Mouse (Mus musculus) intestine, embryonic 15.5 days (tissue): ENCODE data around the gene Zfp655. TPM values are rescaled to one million over a fixed set of nuclear protein-coding genes. Genes with fewer than 3 reads are reported as not detected.
"Not testable (repeated sequence)": the region's sequence is repeated elsewhere in the genome, so short reads cannot be mapped to it uniquely, and the experiment has no call there.

Source experiments
- ATAC-seq: fragments of 200-750 bp; cut with Nextera tagmentation; 2 replicates; pipeline ENCODE4 v1.8.0; 2017; ENCODE audit warnings: moderate TSS enrichment, moderate library complexity
- H3K27ac ChIP-seq: fragments of 300-500 bp; sonication (generic); 2 replicates; pipeline ENCODE4 v1.5.1; 2015; ENCODE audit warnings: mild to moderate bottlenecking, inconsistent platforms
- H3K27me3 ChIP-seq: fragments of 300-500 bp; sonication (generic); replicated peaks from 2 replicates; pipeline ENCODE4 v1.6.1; 2015; ENCODE audit warnings: inconsistent platforms
- H3K36me3 ChIP-seq: fragments of 300-500 bp; sonication (generic); 2 replicates; pipeline ENCODE4 v1.6.1; 2015; ENCODE audit warnings: inconsistent platforms
- H3K4me1 ChIP-seq: fragments of 300-500 bp; sonication (generic); replicated peaks from 2 replicates; pipeline ENCODE4 v1.6.1; 2015; ENCODE audit warnings: inconsistent platforms
- H3K4me2 ChIP-seq: fragments of 300-500 bp; sonication (generic); replicated peaks from 2 replicates; pipeline ENCODE4 v1.6.1; 2015; ENCODE audit warnings: mild to moderate bottlenecking, inconsistent platforms
- H3K4me3 ChIP-seq: fragments of 300-500 bp; sonication (generic); replicated peaks from 2 replicates; pipeline ENCODE4 v1.5.1; 2015; ENCODE audit warnings: inconsistent platforms
- H3K9ac ChIP-seq: fragments of 300-500 bp; sonication (generic); 2 replicates; pipeline ENCODE4 v1.6.1; 2015; ENCODE audit warnings: inconsistent platforms
- H3K9me3 ChIP-seq: fragments of 300-500 bp; sonication (generic); 2 replicates; pipeline ENCODE4 v1.6.1; 2016; ENCODE audit warnings: inconsistent platforms
- WGBS: fragments of 180-500 bp; shearing (Covaris S2); methylation state at CpG from one replicate; pipeline ENCODE4 v1.1.7; 2015; 5-methylcytosine and 5-hydroxymethylcytosine counted together
- polyA plus RNA-seq: library from polyadenylated mRNA; unstranded; fragments of >200 nt; fragmentation: Nextera tagmentation; extraction: Ambion mirVana; gene quantifications from 2 replicates; pipeline ENCODE4 v1.2.1, GENCODE M21; 2015

Zfp655 gene
- polyA plus RNA-seq, 1 experiment from 2014 or later: 38.6 TPM

GRCm38 (mm10) chr5:145207385-145207784 is 24.1 kb upstream of the Zfp655 start:
- no peak overlapping the region for H3K9ac ChIP-seq
- H3K9me3 ChIP-seq: no peaks in the 10 kb centered on the region
- no peak overlapping the region for H3K4me2 ChIP-seq
- no peak overlapping the region for H3K27ac ChIP-seq
- H3K4me3 ChIP-seq: no peak overlapping the region
- no peak for ATAC-seq
- peaks cover 10% of the 10 kb centered on the region for H3K4me1 ChIP-seq
- H3K36me3 ChIP-seq: peaks cover 2% of the 10 kb centered on the region; the same call in 1 of the 2 replicates
- 96% methylated on average over 6 of the region's 6 CpGs for WGBS
- H3K27me3 ChIP-seq: no peaks in the 10 kb centered on the region

- no peaks in the 10 kb centered on the region for H3K27me3 ChIP-seq
- no peak overlapping the region for H3K27ac ChIP-seq
- H3K4me1 ChIP-seq: peaks cover 10% of the 10 kb centered on the region
- peaks cover 2% of the 10 kb centered on the region; the same call in 1 of the 2 replicates for H3K36me3 ChIP-seq
- ATAC-seq: no peak
- no peak overlapping the region for H3K4me2 ChIP-seq
- no peak overlapping the region for H3K9ac ChIP-seq
- no peaks in the 10 kb centered on the region for H3K9me3 ChIP-seq
- no peak overlapping the region for H3K4me3 ChIP-seq
- WGBS: 87% methylated on average over 6 of the region's 6 CpGs
Observed at GRCm38 (mm10) chr5:145207954-145208353, 23.6 kb upstream of the Zfp655 start.

- H3K36me3 ChIP-seq, ATAC-seq, H3K4me2 ChIP-seq, H3K4me3 ChIP-seq, H3K27ac ChIP-seq, H3K27me3 ChIP-seq, H3K9ac ChIP-seq, H3K9me3 ChIP-seq: not testable (repeated sequence)
- peaks cover 10% of the 10 kb centered on the region for H3K4me1 ChIP-seq
- 45% methylated on average over 11 of the region's 11 CpGs for WGBS
Observed at GRCm38 (mm10) chr5:145208391-145208790, 23.1 kb upstream of the Zfp655 start.

- no peaks in the 10 kb centered on the region for H3K9me3 ChIP-seq
- H3K4me3 ChIP-seq: no peak overlapping the region
- H3K27ac ChIP-seq: no peak overlapping the region
- WGBS: 91% methylated on average over 4 of the region's 4 CpGs
- H3K4me2 ChIP-seq: no peak overlapping the region
- H3K4me1 ChIP-seq: no peaks in the 10 kb centered on the region
- H3K27me3 ChIP-seq: no peaks in the 10 kb centered on the region
- H3K36me3 ChIP-seq: peaks cover 2% of the 10 kb centered on the region; the same call in 1 of the 2 replicates
- ATAC-seq: no peak
- no peak overlapping the region for H3K9ac ChIP-seq
Observed at GRCm38 (mm10) chr5:145211340-145211739, 20.2 kb upstream of the Zfp655 start.

- H3K27me3 ChIP-seq: no peaks in the 10 kb centered on the region
- H3K4me3 ChIP-seq: no peak overlapping the region
- H3K4me1 ChIP-seq: no peaks in the 10 kb centered on the region
- H3K9ac ChIP-seq: no peak overlapping the region
- no peak overlapping the region for H3K27ac ChIP-seq
- no peak for ATAC-seq
- 86% methylated on average over 4 of the region's 4 CpGs for WGBS
- H3K4me2 ChIP-seq: no peak overlapping the region
- peaks cover 2% of the 10 kb centered on the region; the same call in 1 of the 2 replicates for H3K36me3 ChIP-seq
- H3K9me3 ChIP-seq: no peaks in the 10 kb centered on the region
Observed at GRCm38 (mm10) chr5:145212216-145212615, 19.3 kb upstream of the Zfp655 start.

- no peak overlapping the region for H3K4me3 ChIP-seq
- WGBS: 87% methylated on average over 3 of the region's 3 CpGs
- no peaks in the 10 kb centered on the region for H3K9me3 ChIP-seq
- H3K36me3 ChIP-seq: peaks cover under 1% of the 10 kb centered on the region; the same call in 1 of the 2 replicates
- no peaks in the 10 kb centered on the region for H3K27me3 ChIP-seq
- ATAC-seq: no peak
- H3K4me1 ChIP-seq: no peaks in the 10 kb centered on the region
- no peak overlapping the region for H3K4me2 ChIP-seq
- no peak overlapping the region for H3K9ac ChIP-seq
- no peak overlapping the region for H3K27ac ChIP-seq
Observed at GRCm38 (mm10) chr5:145213505-145213904, 18.0 kb upstream of the Zfp655 start.

- 78% methylated on average over 4 of the region's 4 CpGs for WGBS
Observed at GRCm38 (mm10) chr5:145214679-145215078, 16.8 kb upstream of the Zfp655 start.

GRCm38 (mm10) chr5:145217746-145218145 is 13.8 kb upstream of the Zfp655 start:
- Histone ChIP-seq H3K27ac (no peak overlapping the region), H3K9me3 (no peaks in the 10 kb centered on the region), H3K4me3 (no peak overlapping the region), H3K36me3 (peaks cover 20% of the 10 kb centered on the region), H3K4me2 (no peak overlapping the region; the same call in 1 of the 2 replicates), H3K9ac (no peak overlapping the region), H3K27me3 (no peaks in the 10 kb centered on the region), H3K4me1 (no peaks in the 10 kb centered on the region)
- peak; percentile 89 for ATAC-seq
- 68% methylated on average over 6 of the region's 6 CpGs for WGBS

More at GRCm38 (mm10) chr5:145214679-145215078, 16.8 kb upstream of the Zfp655 start:
- no peak overlapping the region for H3K27ac ChIP-seq
- H3K4me2 ChIP-seq: no peak overlapping the region
- no peak overlapping the region for H3K4me3 ChIP-seq
- H3K27me3 ChIP-seq: no peaks in the 10 kb centered on the region
- peaks cover 8% of the 10 kb centered on the region for H3K36me3 ChIP-seq
- no peaks in the 10 kb centered on the region for H3K4me1 ChIP-seq
- no peak for ATAC-seq
- no peaks in the 10 kb centered on the region for H3K9me3 ChIP-seq
- no peak overlapping the region for H3K9ac ChIP-seq

GRCm38 (mm10) chr5:145218206-145218605 is 13.3 kb upstream of the Zfp655 start:
- Histone ChIP-seq H3K4me2 (no peak overlapping the region), H3K27ac (no peak overlapping the region), H3K4me3 (no peak overlapping the region), H3K27me3 (no peaks in the 10 kb centered on the region), H3K9me3 (no peaks in the 10 kb centered on the region), H3K9ac (no peak overlapping the region), H3K4me1 (no peaks in the 10 kb centered on the region), H3K36me3 (peaks cover 20% of the 10 kb centered on the region)
- whole genome bisulfite sequencing: 96% methylated on average over 21 of the region's 21 CpGs
- no peak for ATAC-seq

GRCm38 (mm10) chr5:145218671-145219070 is 12.8 kb upstream of the Zfp655 start:
- no peaks in the 10 kb centered on the region for H3K27me3 ChIP-seq
- no peak overlapping the region for H3K27ac ChIP-seq
- no peaks in the 10 kb centered on the region for H3K4me1 ChIP-seq
- H3K4me2 ChIP-seq: no peak overlapping the region
- ATAC-seq: no peak
- no peak overlapping the region for H3K4me3 ChIP-seq
- 93% methylated on average over 20 of the region's 20 CpGs for WGBS
- H3K9me3 ChIP-seq: no peaks in the 10 kb centered on the region
- H3K36me3 ChIP-seq: peaks cover 20% of the 10 kb centered on the region
- H3K9ac ChIP-seq: no peak overlapping the region

GRCm38 (mm10) chr5:145219981-145220380 is 11.5 kb upstream of the Zfp655 start:
- Histone ChIP-seq H3K9ac (no peak overlapping the region), H3K4me1 (no peaks in the 10 kb centered on the region), H3K4me3 (no peak overlapping the region), H3K9me3 (no peaks in the 10 kb centered on the region), H3K27me3 (no peaks in the 10 kb centered on the region), H3K27ac (no peak overlapping the region), H3K36me3 (peaks cover 20% of the 10 kb centered on the region), H3K4me2 (no peak overlapping the region)
- 94% methylated on average over 8 of the region's 8 CpGs for WGBS
- ATAC-seq: no peak

- no peaks in the 10 kb centered on the region for H3K9me3 ChIP-seq
- H3K4me3 ChIP-seq: no peak overlapping the region
- peak; percentile 91 for ATAC-seq
- peaks cover 20% of the 10 kb centered on the region for H3K36me3 ChIP-seq
- H3K4me2 ChIP-seq: no peak overlapping the region
- 66% methylated on average over 5 of the region's 5 CpGs for WGBS
- H3K9ac ChIP-seq: no peak overlapping the region
- H3K4me1 ChIP-seq: no peaks in the 10 kb centered on the region
- no peak overlapping the region for H3K27ac ChIP-seq
- no peaks in the 10 kb centered on the region for H3K27me3 ChIP-seq
Observed at GRCm38 (mm10) chr5:145222840-145223239, 8.7 kb upstream of the Zfp655 start.

- no peak overlapping the region for H3K27ac ChIP-seq
Observed at GRCm38 (mm10) chr5:145223395-145223794, 8.1 kb upstream of the Zfp655 start.

More at GRCm38 (mm10) chr5:145223395-145223794, 8.1 kb upstream of the Zfp655 start:
- H3K4me1 ChIP-seq: no peaks in the 10 kb centered on the region
- H3K27me3 ChIP-seq: no peaks in the 10 kb centered on the region
- no peak overlapping the region for H3K9ac ChIP-seq
- no peak overlapping the region for H3K4me3 ChIP-seq
- peak; percentile 26 for ATAC-seq
- WGBS: 78% methylated on average over 12 of the region's 12 CpGs
- no peak overlapping the region for H3K4me2 ChIP-seq
- no peaks in the 10 kb centered on the region for H3K9me3 ChIP-seq
- peaks cover 20% of the 10 kb centered on the region for H3K36me3 ChIP-seq
